9 mouse cellular contexts compared by ENCODE assay signal in the genomic region with DNA sequence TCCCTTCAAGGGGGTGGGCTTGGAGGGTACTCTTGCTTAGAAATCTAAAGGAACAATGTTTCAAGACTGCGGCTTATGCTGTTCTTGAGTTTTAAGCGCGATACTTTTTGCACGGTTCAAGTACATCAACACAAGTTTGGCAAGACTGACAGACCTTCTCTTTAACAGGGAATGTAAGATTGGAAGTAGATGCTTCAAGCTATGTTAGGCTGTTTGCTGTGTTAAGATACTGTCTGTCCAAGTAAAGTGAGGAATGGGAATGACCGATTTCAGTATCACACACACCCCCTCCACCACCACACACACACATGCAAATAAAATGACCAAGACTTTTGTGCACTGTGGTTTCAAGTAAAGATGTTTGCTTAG. TPM values are rescaled to one million over a fixed set of nuclear protein-coding genes. Genes with fewer than 3 reads are reported as not detected.
DNase-seq lines count a peak whose midpoint lies in the region; ATAC-seq and TF ChIP-seq lines count a peak whose summit lies in the region.
"Had no signal": no experiment of that assay in that cellular context is flagged by ENCODE, and none has a peak within 500 bp of the region (broad histone marks: within the 10 kb centered on the region; RNA-seq: fewer than 3 reads in every experiment).

No protein-coding gene starts in this region.

- no peak for DNase-seq in layer of hippocampus, adult 2 months (ENCODE audit: low spot score in 2 of 2)
- DNase-seq in layer of hippocampus, postnatal 10 days (ENCODE audit: low spot score in 2 of 2): no peak
- DNase-seq in forebrain, embryonic 10.5 days (ENCODE audit: extremely low spot score, low spot score): no peak
- no peak for DNase-seq in thymus, postnatal 0 days (ENCODE audit: low spot score)
- no peak for DNase-seq in left cerebral cortex, adult 18-20 months (ENCODE audit: low spot score in 2 of 2)

- H3K27ac ChIP-seq in layer of hippocampus, adult 2 months: peak overlapping the region; percentile 89
- H3K27ac ChIP-seq in forebrain, embryonic 10.5 days: peak overlapping the region; percentile 98
- H3K27ac ChIP-seq in intestine, postnatal 0 days (ENCODE audit: low read depth, low read length): no peak overlapping the region
- peak overlapping the region; percentile 67; the same call in 1 of the 2 replicates for H3K27ac ChIP-seq in neural tube, embryonic 12.5 days
- H3K27ac ChIP-seq: macrophage had no signal

- H3K9ac ChIP-seq in intestine, postnatal 0 days (ENCODE audit: low read depth, low read length): no peak overlapping the region
- H3K9ac ChIP-seq in neural tube, embryonic 12.5 days: no peak overlapping the region

- ATAC-seq in intestine, postnatal 0 days: no peak
- ATAC-seq in neural tube, embryonic 12.5 days (ENCODE audit: low FRiP score, low read depth): peak; percentile 35
- ATAC-seq in inflammation-experienced regulatory T-cells, adult 6 months: no peak

- peaks cover 24% of the 10 kb centered on the region for H3K4me1 ChIP-seq in forebrain, embryonic 10.5 days
- H3K4me1 ChIP-seq in intestine, postnatal 0 days (replicated peaks; ENCODE audit: control insufficient read depth, insufficient read depth, low read length): no peaks in the 10 kb centered on the region
- no peaks in the 10 kb centered on the region for H3K4me1 ChIP-seq in neural tube, embryonic 12.5 days

- no peaks in the 10 kb centered on the region for H3K9me3 ChIP-seq in forebrain, embryonic 10.5 days
- no peaks in the 10 kb centered on the region for H3K9me3 ChIP-seq in intestine, postnatal 0 days (ENCODE audit: control insufficient read depth)
- H3K9me3 ChIP-seq in neural tube, embryonic 12.5 days: no peaks in the 10 kb centered on the region

- H3K36me3 ChIP-seq in forebrain, embryonic 10.5 days (replicated peaks): no peaks in the 10 kb centered on the region
- no peaks in the 10 kb centered on the region for H3K36me3 ChIP-seq in intestine, postnatal 0 days (ENCODE audit: control insufficient read depth, insufficient read depth)
- no peaks in the 10 kb centered on the region for H3K36me3 ChIP-seq in neural tube, embryonic 12.5 days

- peak overlapping the region; percentile 98 for H3K4me2 ChIP-seq in intestine, postnatal 0 days (replicated peaks; ENCODE audit: low read depth)
- peak overlapping the region; percentile 68 for H3K4me2 ChIP-seq in neural tube, embryonic 12.5 days (replicated peaks)

- peak overlapping the region; percentile 69 for H3K4me3 ChIP-seq in layer of hippocampus, adult 2 months
- H3K4me3 ChIP-seq in forebrain, embryonic 10.5 days: peak overlapping the region; percentile 80
- H3K4me3 ChIP-seq in intestine, postnatal 0 days (ENCODE audit: low read depth, low read length): peak overlapping the region; percentile 58
- H3K4me3 ChIP-seq in neural tube, embryonic 12.5 days: peak overlapping the region; percentile 50

- 8% methylated on average over 5 of the region's 5 CpGs for WGBS in forebrain, embryonic 10.5 days
- 7% methylated on average over 5 of the region's 5 CpGs for WGBS in intestine, postnatal 0 days
- WGBS in neural tube, embryonic 12.5 days: 14% methylated on average over 5 of the region's 5 CpGs

- TF ChIP-seq CTCF in layer of hippocampus, adult 2 months (conservative IDR thresholded peaks at IDR 0.05): 0 out of 2 replicates have a peak, but pooled peaks have one; percentile 1
- no peak for TF ChIP-seq CTCF in intestine, postnatal 0 days (IDR thresholded peaks at IDR 0.05; ENCODE audit: low read depth)

- no peaks in the 10 kb centered on the region for H3K27me3 ChIP-seq in forebrain, embryonic 10.5 days (ENCODE audit: poor library complexity, severe bottlenecking)
- no peaks in the 10 kb centered on the region for H3K27me3 ChIP-seq in intestine, postnatal 0 days (replicated peaks; ENCODE audit: control insufficient read depth, insufficient read depth, low read length)
- H3K27me3 ChIP-seq in neural tube, embryonic 12.5 days (replicated peaks): no peaks in the 10 kb centered on the region

RNA-seq across cellular contexts. Expression of gene Elavl4, which starts 0.3 kb away (rescaled TPM):
- 10 to 100 TPM; 52.5 to 58.0 TPM for total RNA-seq in layer of hippocampus, adult 2 months (2021)
- 10 to 100 TPM; 76.6 to 90.2 TPM for total RNA-seq in layer of hippocampus, postnatal 10 days (2021)
- polyA plus RNA-seq in forebrain, embryonic 10.5 days (2016; fragmentation: Nextera tagmentation; extraction: Ambion mirVana): 47.6 and 59.6 TPM in 2 replicates
- polyA plus RNA-seq in intestine, postnatal 0 days (2015; fragmentation: Nextera tagmentation; extraction: Ambion mirVana): 25.9 and 30.0 TPM in 2 replicates
- 386 and 453 TPM in 2 replicates for polyA plus RNA-seq in neural tube, embryonic 12.5 days (2016; fragmentation: Nextera tagmentation; extraction: Ambion mirVana)
- 15.4 and 15.5 TPM in 2 replicates for polyA plus RNA-seq in thymus, postnatal 0 days (2015; fragmentation: Nextera tagmentation; extraction: Ambion mirVana)
- polyA plus RNA-seq in inflammation-experienced regulatory T-cells, adult 6 months (2017; shearing (Covaris generic)): not detected
- 10 to 100 TPM; 90.9 to 92.2 TPM for total RNA-seq in left cerebral cortex, adult 18-20 months (2021)
- polyA plus RNA-seq: macrophage had no signal

RNA-seq across cellular contexts. Expression of gene Agbl4, which starts 45.5 kb away (rescaled TPM):
- 10 to 100 TPM; 13.5 to 15.7 TPM for total RNA-seq in layer of hippocampus, adult 2 months (2021)
- total RNA-seq in layer of hippocampus, postnatal 10 days (2021): 10 to 100 TPM in 1 of 2 experiments, 1 to 10 TPM in 1; 8.8 to 12.3 TPM
- 0.44 and 0.66 TPM in 2 replicates for polyA plus RNA-seq in forebrain, embryonic 10.5 days (2016; fragmentation: Nextera tagmentation; extraction: Ambion mirVana)
- 0.18 TPM in 2 replicates for polyA plus RNA-seq in intestine, postnatal 0 days (2015; fragmentation: Nextera tagmentation; extraction: Ambion mirVana)
- polyA plus RNA-seq in neural tube, embryonic 12.5 days (2016; fragmentation: Nextera tagmentation; extraction: Ambion mirVana): 1.5 TPM in 2 replicates
- 0.08 TPM in 1 of 2 replicates, not detected in the other for polyA plus RNA-seq in thymus, postnatal 0 days (2015; fragmentation: Nextera tagmentation; extraction: Ambion mirVana)
- not detected for polyA plus RNA-seq in inflammation-experienced regulatory T-cells, adult 6 months (2017; shearing (Covaris generic))
- 10 to 100 TPM; 22.3 to 22.7 TPM for total RNA-seq in left cerebral cortex, adult 18-20 months (2021)
- polyA plus RNA-seq: macrophage had no signal

Comparison
In these comparisons a context has a peak if more than half of its experiments do, and no peak if none do; other contexts are left out.
1. RNA of gene Elavl4, which starts 0.3 kb away (polyA plus RNA-seq): 386 to 453 TPM in neural tube, embryonic 12.5 days, 47.6 to 59.6 TPM in forebrain, embryonic 10.5 days, 25.9 to 30.0 TPM in intestine, postnatal 0 days and 15.4 to 15.5 TPM in thymus, postnatal 0 days; not detected in inflammation-experienced regulatory T-cells, adult 6 months; every median in the first group is over 10 times any median in the second.
2. Peak in every context shown above with its lines, with median percentiles within 50 percentile points of each other: H3K4me3 ChIP-seq.